Mouse (Mus musculus) heart, adult 11 months (tissue): ENCODE data around the gene Trpc7.

ENCODE experiments used
- DNase-seq: peaks from one replicate; pipeline ENCODE4 v3.0.0; 2022

Trpc7 gene

GRCm38 (mm10) chr13:56782621-56783020, 113.2 kb downstream of the Trpc7 start:
- DNase-seq: no peak

- DNase-seq: no peak
Observed at GRCm38 (mm10) chr13:56781697-56782096, 114.1 kb downstream of the Trpc7 start.

GRCm38 (mm10) chr13:56780746-56781469, 114.9 kb downstream of the Trpc7 start:
- DNase-seq: no peak

- DNase-seq: no peak
Observed at GRCm38 (mm10) chr13:56774304-56774703, 121.5 kb downstream of the Trpc7 start.

DNA sequence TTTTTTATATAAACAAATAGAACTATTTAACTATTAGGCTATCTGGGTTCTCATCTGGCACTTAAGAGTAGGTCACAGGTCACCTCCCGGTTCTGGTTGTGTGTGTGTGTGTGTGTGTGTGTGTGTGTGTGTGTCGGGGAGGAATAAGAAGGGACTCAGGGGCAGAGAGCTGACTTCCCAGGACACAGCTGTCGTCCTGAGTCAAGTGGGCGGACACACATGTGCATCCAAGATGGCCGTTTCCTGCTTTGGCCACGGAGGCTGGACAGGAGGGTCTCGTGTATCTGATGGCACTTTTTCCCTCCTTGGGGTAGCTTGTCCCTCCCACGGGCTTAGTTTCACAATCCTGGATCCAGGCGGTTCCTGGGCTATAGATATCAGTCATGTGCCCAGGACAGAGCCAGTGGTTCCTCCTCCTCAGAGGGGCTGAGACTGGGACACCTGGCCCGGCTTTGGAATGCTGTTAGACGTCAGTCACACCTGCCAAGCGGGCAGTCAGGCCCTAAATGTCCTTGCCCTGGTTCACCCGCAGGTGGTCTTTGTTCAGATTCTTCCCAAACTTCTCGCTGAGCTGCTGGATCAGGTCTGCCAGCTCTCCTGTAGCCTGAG, 122.4 kb downstream of the Trpc7 start:
- no peak for DNase-seq

GRCm38 (mm10) chr13:56772592-56772991, 123.2 kb downstream of the Trpc7 start:
- DNase-seq: no peak

DNA sequence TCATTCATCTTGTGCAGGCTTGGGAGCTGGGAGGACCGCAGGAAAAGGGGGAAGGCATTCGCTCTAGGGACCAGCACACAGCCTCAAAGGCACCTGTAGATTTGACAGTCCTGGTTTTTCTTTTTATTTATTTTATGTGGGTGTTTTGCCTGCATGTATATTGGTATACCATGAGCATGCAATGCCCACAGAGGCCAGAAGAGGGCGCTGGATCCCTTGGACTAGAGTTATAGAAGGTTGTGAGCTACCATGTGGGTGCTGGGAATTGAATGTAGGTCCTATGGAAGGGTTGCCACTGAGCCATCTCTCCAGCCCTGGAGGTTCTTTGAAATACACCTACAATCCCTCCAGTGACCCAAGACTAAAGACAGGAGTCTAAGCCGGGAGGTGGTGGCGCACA, 125.0 kb downstream of the Trpc7 start:
- DNase-seq: no peak

- no peak for DNase-seq
Observed at GRCm38 (mm10) chr13:56770136-56770578, 125.6 kb downstream of the Trpc7 start.

GRCm38 (mm10) chr13:56769431-56769830, 126.4 kb downstream of the Trpc7 start:
- DNase-seq: no peak

- DNase-seq: no peak
Observed at GRCm38 (mm10) chr13:56766211-56766610, 129.6 kb downstream of the Trpc7 start.

DNA sequence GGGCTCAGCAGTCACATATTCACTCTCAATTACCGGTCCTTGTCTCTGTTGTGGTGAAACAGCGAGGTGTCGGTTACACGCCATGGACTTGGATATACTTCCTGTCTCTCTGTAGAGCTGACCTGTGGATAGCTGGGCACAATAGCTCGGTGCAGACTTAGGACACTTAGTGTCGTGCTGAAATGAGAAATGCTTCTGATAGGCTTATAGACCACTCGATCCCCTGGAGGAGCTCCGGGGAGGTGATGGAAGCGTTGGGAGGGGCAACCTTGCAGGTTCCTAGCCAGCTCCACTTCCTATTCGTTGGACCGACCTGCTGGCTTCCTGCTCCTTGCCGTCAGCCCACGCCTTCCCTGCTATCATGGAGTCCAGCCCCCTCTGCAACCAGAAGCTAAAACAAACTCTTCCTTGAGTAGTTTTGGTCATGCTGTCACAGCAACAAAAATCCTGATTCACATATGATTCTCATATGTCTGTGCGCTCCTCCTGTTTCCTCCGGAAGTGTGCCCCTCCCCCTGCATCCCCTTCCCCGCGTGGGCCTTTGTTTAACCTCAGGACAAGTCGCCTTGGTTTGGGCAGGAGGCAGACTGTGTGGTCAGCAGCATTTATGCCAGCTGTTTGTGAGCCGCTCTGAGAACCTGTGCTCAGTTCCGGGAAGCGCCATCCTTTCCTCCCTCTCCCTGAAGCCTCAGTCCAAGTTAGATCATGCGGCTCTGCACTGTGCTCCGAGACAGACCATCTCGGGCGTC, 130.3 kb downstream of the Trpc7 start:
- no peak for DNase-seq

DNA sequence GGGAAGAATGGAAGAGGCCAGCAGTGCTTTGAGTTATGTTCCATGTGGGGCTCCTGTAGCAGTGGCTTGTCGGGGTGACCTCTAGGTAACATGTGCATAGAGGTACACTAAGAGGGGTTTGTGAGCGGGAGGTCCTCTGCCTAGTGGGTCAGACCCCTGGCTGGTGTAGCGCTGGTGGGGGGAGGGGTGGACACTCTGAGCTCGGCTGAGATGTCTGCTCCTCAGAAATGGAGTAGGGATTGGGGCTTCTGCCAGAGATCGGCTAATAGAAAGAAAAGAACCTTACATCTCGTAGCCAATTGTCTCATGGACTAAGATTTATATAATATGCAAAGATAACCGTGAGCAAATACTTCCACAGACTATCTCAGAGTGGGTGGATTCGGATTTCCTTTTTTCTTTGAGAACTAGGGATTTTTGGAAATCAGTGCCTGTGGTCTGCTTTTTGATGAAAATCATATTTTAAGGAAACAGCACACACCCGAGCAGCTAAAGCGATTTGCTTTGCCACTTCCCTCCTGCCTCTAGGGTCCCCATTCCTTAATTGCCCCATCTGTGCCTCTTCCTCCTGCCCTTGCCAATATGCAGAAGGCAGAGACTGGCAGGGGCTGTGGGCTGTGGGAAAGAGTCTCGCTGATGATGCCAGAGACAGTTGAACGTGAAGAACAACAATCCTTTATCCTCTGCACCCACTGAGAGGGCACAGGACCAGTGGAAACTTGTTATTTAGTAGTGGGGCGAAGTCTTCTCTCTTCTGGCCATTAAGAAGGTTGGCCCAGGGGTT, 133.2 kb downstream of the Trpc7 start:
- no peak for DNase-seq

DNA sequence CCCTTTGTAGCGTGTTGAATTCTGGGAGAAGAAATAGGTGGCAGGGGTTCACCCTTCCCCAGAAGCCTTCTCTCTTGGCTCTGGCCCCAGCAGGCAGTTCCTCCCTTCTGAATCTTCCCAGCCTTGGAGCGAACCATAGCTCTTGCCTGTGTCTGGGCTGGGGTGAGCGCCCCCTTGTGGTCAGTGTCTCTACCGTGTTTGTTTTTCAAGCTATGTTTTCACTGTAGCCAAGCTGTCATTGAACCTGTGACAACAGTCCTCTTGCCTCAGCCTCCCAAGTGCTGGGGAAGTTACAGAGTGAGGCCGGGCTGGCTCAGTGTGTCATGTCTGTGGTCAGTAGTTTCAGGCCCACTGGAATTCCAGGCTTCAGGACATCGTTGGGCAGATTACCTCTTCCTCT, 137.3 kb downstream of the Trpc7 start:
- peak; percentile 93 for DNase-seq

DNA sequence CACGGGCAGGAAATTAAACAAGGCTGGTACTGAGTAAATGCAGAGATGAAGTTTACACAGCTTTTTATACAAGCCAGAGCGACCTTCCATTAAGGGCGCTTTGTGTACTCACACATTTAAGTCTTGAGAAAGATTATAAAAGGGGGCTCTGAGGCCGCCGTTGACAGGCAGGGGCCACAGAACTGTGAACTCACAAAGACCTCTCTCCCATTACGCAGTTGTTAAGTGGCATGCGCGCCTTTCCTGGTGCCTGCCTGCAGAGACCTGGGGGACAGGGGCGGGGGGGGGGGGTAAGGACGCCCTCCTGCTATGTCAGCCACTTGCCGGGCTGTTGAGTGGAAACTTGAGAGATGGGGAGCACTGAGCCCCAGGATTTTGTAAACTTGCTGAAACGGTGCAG, 138.6 kb downstream of the Trpc7 start:
- DNase-seq: peak; percentile 66

GRCm38 (mm10) chr13:56755871-56756270, 139.9 kb downstream of the Trpc7 start:
- no peak for DNase-seq

- DNase-seq: no peak
Observed at GRCm38 (mm10) chr13:56753192-56753951, 142.4 kb downstream of the Trpc7 start, which contains the start of gene Gm45623. Gm45623 (minus strand) TSS chr13:56753827.

GRCm38 (mm10) chr13:56752474-56753191, 143.2 kb downstream of the Trpc7 start:
- DNase-seq: peak; percentile 80

DNA sequence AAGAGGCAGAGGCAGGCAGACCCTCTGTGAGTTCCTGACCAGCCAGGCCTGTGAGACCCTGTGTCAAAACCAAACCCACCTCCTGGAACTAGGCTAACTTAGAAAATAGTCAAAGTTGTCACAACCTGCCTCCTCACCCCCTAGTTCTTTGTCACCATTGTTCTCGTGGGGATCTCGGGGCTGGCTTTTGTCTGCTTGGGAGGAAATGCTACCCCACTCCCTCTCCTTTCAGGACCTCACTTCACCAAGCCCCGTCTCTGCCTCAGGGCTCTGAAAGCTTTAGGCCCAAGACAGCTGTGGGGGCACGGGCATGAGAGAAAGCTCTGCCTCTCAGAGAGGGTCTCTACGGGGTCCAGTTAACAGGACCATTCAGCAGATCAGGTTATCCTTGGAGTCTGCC, 144.0 kb downstream of the Trpc7 start:
- DNase-seq: no peak

- DNase-seq: no peak
Observed at GRCm38 (mm10) chr13:56749377-56749776, 146.4 kb downstream of the Trpc7 start.

DNA sequence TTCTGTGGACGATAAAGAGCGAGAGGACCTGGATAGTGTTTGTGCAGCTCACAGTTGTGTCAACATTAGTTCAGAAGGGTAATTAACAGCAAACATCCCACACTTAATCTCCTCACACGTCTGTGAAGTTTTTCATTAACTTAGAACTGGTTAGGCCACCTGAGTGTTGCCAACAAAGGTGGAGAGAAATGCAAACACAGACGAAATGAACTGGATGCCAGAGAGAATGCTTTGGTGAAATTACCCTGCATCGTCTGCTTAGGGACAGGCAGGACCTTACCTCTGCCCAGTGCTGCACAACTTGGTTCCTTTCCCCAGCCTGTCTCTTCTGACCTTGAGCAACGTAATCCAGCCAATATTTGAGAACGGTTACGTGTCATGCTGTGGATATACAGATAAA, 148.2 kb downstream of the Trpc7 start:
- DNase-seq: no peak

- peak; percentile 81 for DNase-seq
Observed at GRCm38 (mm10) chr13:56746739-56747532, 148.9 kb downstream of the Trpc7 start.
